Mouse (Mus musculus) CH12.LX (cell line): Measurements from ENCODE around the gene Eva1a. TPM values are rescaled to one million over a fixed set of nuclear protein-coding genes. Genes with fewer than 3 reads are reported as not detected.

ENCODE experiments used
- DNase-seq: peaks from one replicate; pipeline ENCODE4 v3.0.0-alpha.2; 2013; ENCODE audit errors: extremely low read depth
- H3K27ac ChIP-seq: 2 replicates; pipeline ENCODE4 v1.5.1; 2012; ENCODE audit warnings: low read depth, mild to moderate bottlenecking, control low read depth, moderate library complexity; ENCODE audit not compliant: insufficient read depth
- H3K27me3 ChIP-seq: replicated peaks from 2 replicates; pipeline ENCODE3; 2012; ENCODE audit warnings: inconsistent platforms
- H3K36me3 ChIP-seq, 2 experiments: replicated peaks in 1 of 2; 2 replicates each; pipeline versions ENCODE3 to v1.6.1; 2012; ENCODE audit warnings: inconsistent platforms in 1 of 2, low read length in 1 of 2, mild to moderate bottlenecking in 1 of 2, mixed read lengths in 1 of 2, moderate library complexity in 1 of 2; ENCODE audit not compliant: control insufficient read depth in 1 of 2, insufficient read depth in 1 of 2
- H3K4me1 ChIP-seq, 2 experiments: 2 replicates each; pipeline ENCODE4 v1.6.1; 2012; ENCODE audit warnings: inconsistent platforms in 1 of 2, moderate library complexity in 1 of 2; ENCODE audit not compliant: insufficient read depth in 2 of 2, control insufficient read depth in 1 of 2
- H3K4me2 ChIP-seq: 2 replicates; pipeline ENCODE4 v1.6.1; 2012; ENCODE audit warnings: low read depth, mild to moderate bottlenecking, control low read depth; ENCODE audit not compliant: poor library complexity, insufficient read depth, severe bottlenecking
- H3K4me3 ChIP-seq, 3 experiments: fragments of 150-350 bp in 1 of 3; sonication (generic) in 1 of 3; replicated peaks in 1 of 3; 2 replicates each; pipeline versions ENCODE3 to v1.5.1; 2011 to 2012; ENCODE audit warnings: low read depth in 2 of 3, low read length in 2 of 3, mild to moderate bottlenecking in 2 of 3, moderate library complexity in 2 of 3, control low read depth in 1 of 3, improper control_type of control experiment in 1 of 3, inconsistent platforms in 1 of 3, mixed read lengths in 1 of 3; ENCODE audit not compliant: poor library complexity in 1 of 3
- H3K79me2 ChIP-seq: replicated peaks from 2 replicates; pipeline ENCODE4 v1.6.1; 2012; ENCODE audit warnings: mild to moderate bottlenecking, moderate library complexity; ENCODE audit not compliant: control insufficient read depth, poor library complexity, insufficient read depth, severe bottlenecking; ENCODE audit errors: extremely low read depth
- H3K9ac ChIP-seq: 2 replicates; pipeline ENCODE4 v1.6.1; 2012; ENCODE audit warnings: low read depth, mild to moderate bottlenecking, control low read depth, moderate library complexity; ENCODE audit not compliant: insufficient read depth
- H3K9me3 ChIP-seq: replicated peaks from 2 replicates; pipeline ENCODE3; 2012; ENCODE audit warnings: low read length, inconsistent platforms, mixed read lengths
- BHLHE40 ChIP-seq: IDR thresholded peaks from 2 replicates; pipeline ENCODE4 v1.6.1; 2011; ENCODE audit warnings: mild to moderate bottlenecking, low read depth, low read length, improper control_type of control experiment
- ELF1 ChIP-seq: IDR thresholded peaks from 2 replicates; pipeline ENCODE4 v1.6.1; 2014; ENCODE audit warnings: low read depth, mild to moderate bottlenecking, inconsistent platforms, low read length, improper control_type of control experiment
- ETS1 ChIP-seq: conservative IDR thresholded peaks from 2 replicates; pipeline ENCODE4 v1.6.1; 2012; ENCODE audit warnings: low read depth, mild to moderate bottlenecking, inconsistent platforms, low read length, improper control_type of control experiment, moderate library complexity
- GABPA ChIP-seq: IDR thresholded peaks from 2 replicates; pipeline ENCODE4 v1.6.1; 2012; ENCODE audit warnings: low read depth, low read length, improper control_type of control experiment, inconsistent platforms; ENCODE audit not compliant: insufficient replicate concordance
- HCFC1 ChIP-seq: IDR thresholded peaks from 2 replicates; pipeline ENCODE4 v1.6.1; 2012; ENCODE audit warnings: low read depth, mild to moderate bottlenecking, inconsistent platforms, low read length, improper control_type of control experiment
- IRF4 ChIP-seq: IDR thresholded peaks from 2 replicates; pipeline ENCODE4 v1.6.1; 2014; ENCODE audit warnings: low read depth, mild to moderate bottlenecking, inconsistent platforms, low read length, improper control_type of control experiment
- KAT2A ChIP-seq: IDR thresholded peaks from 2 replicates; pipeline ENCODE4 v1.6.1; 2012; ENCODE audit warnings: low read length, improper control_type of control experiment, inconsistent platforms; ENCODE audit not compliant: insufficient replicate concordance
- MAX ChIP-seq: IDR thresholded peaks from 2 replicates; pipeline ENCODE4 v1.6.1; 2011; ENCODE audit warnings: low read length, improper control_type of control experiment
- NRF1 ChIP-seq: IDR thresholded peaks from 2 replicates; pipeline ENCODE4 v1.6.1; 2014; ENCODE audit warnings: low read depth, mild to moderate bottlenecking, inconsistent platforms, low read length, improper control_type of control experiment, moderate library complexity
- POLR2A ChIP-seq: IDR thresholded peaks from 2 replicates; pipeline ENCODE4 v1.6.1; 2011; ENCODE audit warnings: low read depth, mild to moderate bottlenecking, improper control_type of control experiment, low read length
- POLR2AphosphoS2 ChIP-seq: IDR thresholded peaks from 2 replicates; pipeline ENCODE4 v1.6.1; 2011; ENCODE audit warnings: low read depth, low read length, improper control_type of control experiment
- RCOR1 ChIP-seq: conservative IDR thresholded peaks from 2 replicates; pipeline ENCODE4 v1.6.1; 2012; ENCODE audit warnings: low read depth, mild to moderate bottlenecking, inconsistent platforms, low read length, improper control_type of control experiment
- SIN3A ChIP-seq: IDR thresholded peaks from 2 replicates; pipeline ENCODE4 v1.6.1; 2012; ENCODE audit warnings: low read length, improper control_type of control experiment, inconsistent platforms
- TBP ChIP-seq: conservative IDR thresholded peaks from 2 replicates; pipeline ENCODE4 v1.6.1; 2011; ENCODE audit warnings: low read depth, low read length, improper control_type of control experiment
- TCF12 ChIP-seq: IDR thresholded peaks from 2 replicates; pipeline ENCODE4 v1.6.1; 2014; ENCODE audit warnings: low read depth, mild to moderate bottlenecking, inconsistent platforms, low read length, improper control_type of control experiment
- ZC3H11A ChIP-seq: IDR thresholded peaks from 2 replicates; pipeline ENCODE4 v1.6.1; 2012; ENCODE audit warnings: low read depth, mild to moderate bottlenecking, inconsistent platforms, low read length, improper control_type of control experiment
- ZKSCAN1 ChIP-seq: IDR thresholded peaks from 2 replicates; pipeline ENCODE4 v1.6.1; 2012; ENCODE audit warnings: low read depth, inconsistent platforms, low read length, improper control_type of control experiment, borderline replicate concordance
- ZMIZ1 ChIP-seq: IDR thresholded peaks from 2 replicates; pipeline ENCODE4 v1.6.1; 2012; ENCODE audit warnings: low read depth, mild to moderate bottlenecking, inconsistent platforms, low read length, improper control_type of control experiment
- dilution Hi-C: fragments of 300-500 bp; cut with MboI; formaldehyde crosslinking; loops from 2 replicates; pipeline ENCODE4 v1.14.3; 2020; ENCODE audit warnings: low sequenced_read_pairs; ENCODE audit not compliant: extremely low pct_unique_long_range_greater_than_20kb, extremely low pct_ligation_motif_present
- in situ Hi-C: fragments of 300-500 bp; cut with MboI; formaldehyde crosslinking; loops from 3 replicates; pipeline ENCODE4 v1.14.3; 2019; ENCODE audit warnings: low sequenced_read_pairs, low pct_ligation_motif_present, low pct_unique_long_range_greater_than_20kb, mixed read lengths
- polyA plus RNA-seq: library from polyadenylated mRNA; unstranded; fragments of >175 nt; gene quantifications from 2 replicates; pipeline ENCODE4 v1.2.1, GENCODE M21; 2012; ENCODE audit warnings: low read depth; ENCODE audit not compliant: insufficient read length
- total RNA-seq, 2 experiments: library from RNA; depleted of rRNA; stranded (reverse); fragments of 300-350 nt in 1 of 2; fragments of >200 nt in 1 of 2; gene quantifications; 2 replicates each; pipeline ENCODE4 v1.2.3; 2012 to 2014

Gene Eva1a
- total and polyA plus RNA-seq, 3 experiments: not detected

GRCm38 (mm10) chr6:82115335-82115965 lies 74.6 kb downstream of the Eva1a start:
- Histone ChIP-seq H3K4me2 (no peak overlapping the region), H3K27me3 (no peaks in the 10 kb centered on the region), H3K27ac (no peak overlapping the region), H3K9me3 (peaks cover 53% of the 10 kb centered on the region), H3K79me2 (no peaks in the 10 kb centered on the region), H3K9ac (no peak overlapping the region), H3K4me3 (no peak overlapping the region), H3K4me1 (no peaks in the 10 kb centered on the region), H3K36me3 (no peaks in the 10 kb centered on the region)
- TF ChIP-seq POLR2AphosphoS2 (no peak), TCF12 (no peak), SIN3A (no peak), ELF1 (no peak), MAX (no peak), ETS1 (no peak), ZKSCAN1 (no peak), KAT2A (no peak), NRF1 (no peak), HCFC1 (no peak), GABPA (no peak), TBP (no peak), BHLHE40 (no peak)
- in situ Hi-C loops (loop anchor here (5.0 kb wide), 1 partner anchor 128 kb away; no protein-coding TSS in a partner anchor), dilution Hi-C loops (no loop called here)
- DNase-seq: no peak

GRCm38 (mm10) chr6:82116176-82116575 lies 75.3 kb downstream of the Eva1a start:
- no peak overlapping the region for H3K9ac ChIP-seq
- in situ Hi-C loops (loop anchor here (5.0 kb wide), 1 partner anchor 129 kb away; no protein-coding TSS in a partner anchor), dilution Hi-C loops (no loop called here)
- no peak overlapping the region for H3K4me2 ChIP-seq
- no peak for DNase-seq
- no peak overlapping the region for H3K27ac ChIP-seq
- TF ChIP-seq ETS1 (no peak), RCOR1 (no peak), POLR2AphosphoS2 (no peak), GABPA (no peak), ZMIZ1 (no peak), MAX (no peak), ZC3H11A (no peak), POLR2A (no peak), KAT2A (no peak), BHLHE40 (no peak), IRF4 (no peak)
- peaks cover 51% of the 10 kb centered on the region for H3K9me3 ChIP-seq
- no peaks in the 10 kb centered on the region for H3K4me1 ChIP-seq
- H3K27me3 ChIP-seq: no peaks in the 10 kb centered on the region
- no peaks in the 10 kb centered on the region for H3K36me3 ChIP-seq
- H3K79me2 ChIP-seq: no peaks in the 10 kb centered on the region
- no peak overlapping the region for H3K4me3 ChIP-seq
